Mouse (Mus musculus) liver, embryonic 12.5 days (tissue): ENCODE data around the gene Rab7. TPM values are rescaled to one million over a fixed set of nuclear protein-coding genes. Genes with fewer than 3 reads are reported as not detected.

Experiments
- ATAC-seq: fragments of 200-750 bp; cut with Nextera tagmentation; 2 replicates; pipeline ENCODE4 v1.8.0; 2017; ENCODE audit warnings: moderate number of reproducible peaks, mild to moderate bottlenecking, moderate library complexity
- H3K27ac ChIP-seq: fragments of 300-500 bp; sonication (generic); 2 replicates; pipeline ENCODE4 v1.5.1; 2016; ENCODE audit warnings: mild to moderate bottlenecking
- H3K27me3 ChIP-seq: fragments of 300-500 bp; sonication (generic); replicated peaks from 2 replicates; pipeline ENCODE4 v1.6.1; 2016; ENCODE audit warnings: mild to moderate bottlenecking, moderate library complexity
- H3K36me3 ChIP-seq: fragments of 300-500 bp; sonication (generic); 2 replicates; pipeline ENCODE4 v1.6.1; 2016; ENCODE audit warnings: mild to moderate bottlenecking, moderate library complexity
- H3K4me1 ChIP-seq: fragments of 300-500 bp; sonication (generic); 2 replicates; pipeline ENCODE4 v1.6.1; 2016
- H3K4me2 ChIP-seq: fragments of 300-500 bp; sonication (generic); 2 replicates; pipeline ENCODE4 v1.6.1; 2016; ENCODE audit warnings: mild to moderate bottlenecking, moderate library complexity
- H3K4me3 ChIP-seq: fragments of 300-500 bp; sonication (generic); 2 replicates; pipeline ENCODE4 v1.5.1; 2016; ENCODE audit warnings: mild to moderate bottlenecking, moderate library complexity
- H3K9ac ChIP-seq: fragments of 300-500 bp; sonication (generic); 2 replicates; pipeline ENCODE4 v1.6.1; 2016; ENCODE audit warnings: mild to moderate bottlenecking, moderate library complexity
- H3K9me3 ChIP-seq: fragments of 300-500 bp; sonication (generic); replicated peaks from 2 replicates; pipeline ENCODE4 v1.6.1; 2016; ENCODE audit warnings: mild to moderate bottlenecking, moderate library complexity
- whole genome bisulfite sequencing: fragments of 180-500 bp; shearing (Covaris S2); methylation state at CpG from one replicate; pipeline ENCODE4 v1.1.7; 2016; ENCODE audit not compliant: insufficient replicate concordance; 5-methylcytosine and 5-hydroxymethylcytosine counted together
- polyA plus RNA-seq: library from polyadenylated mRNA; unstranded; fragments of >200 nt; fragmentation: Nextera tagmentation; extraction: Ambion mirVana; gene quantifications from 2 replicates; pipeline ENCODE4 v1.2.1, GENCODE M21; 2016

Rab7 gene
- polyA plus RNA-seq, 1 experiment from 2014 or later = 135 TPM

- H3K27ac ChIP-seq = no peak overlapping the region
- no peak overlapping the region for H3K4me2 ChIP-seq
- no peak overlapping the region for H3K4me3 ChIP-seq
- peaks cover 20% of the 10 kb centered on the region for H3K4me1 ChIP-seq
- 59% methylated on average over 6 of the region's 6 CpGs for WGBS
- no peak for ATAC-seq
- peaks cover 46% of the 10 kb centered on the region for H3K27me3 ChIP-seq
- H3K9me3 ChIP-seq = no peaks in the 10 kb centered on the region
- H3K36me3 ChIP-seq = no peaks in the 10 kb centered on the region
- H3K9ac ChIP-seq = no peak overlapping the region
Observed at GRCm38 (mm10) chr6:88049008-88049407, 3.9 kb upstream of the Rab7 start.

DNA sequence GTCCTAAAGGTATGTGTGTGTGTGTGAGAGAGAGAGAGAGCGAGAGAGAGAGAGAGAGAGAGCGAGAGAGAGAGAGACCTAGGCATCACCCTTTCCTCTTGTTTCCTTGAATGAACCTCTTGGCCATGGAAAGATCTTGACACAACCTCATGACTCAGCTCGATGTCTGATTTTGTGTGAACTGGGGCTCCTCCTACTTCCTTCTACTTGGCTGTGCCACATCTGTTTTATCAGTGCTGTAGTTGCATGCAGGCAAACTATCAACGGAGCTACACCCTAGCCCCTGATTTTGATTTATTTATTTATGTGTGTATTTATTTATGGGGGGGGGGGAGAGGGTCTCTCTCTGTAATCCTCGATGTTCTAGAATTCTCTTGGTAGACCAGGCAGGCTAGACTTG is 2.8 kb upstream of the Rab7 start:
- 41% methylated on average over 5 of the region's 5 CpGs for WGBS
- Histone ChIP-seq H3K9me3 (no peaks in the 10 kb centered on the region), H3K4me3 (no peak overlapping the region), H3K4me2 (no peak overlapping the region), H3K4me1 (peaks cover 31% of the 10 kb centered on the region), H3K27me3 (peaks cover 35% of the 10 kb centered on the region), H3K27ac (no peak overlapping the region), H3K36me3 (no peaks in the 10 kb centered on the region), H3K9ac (no peak overlapping the region)
- ATAC-seq = no peak

DNA sequence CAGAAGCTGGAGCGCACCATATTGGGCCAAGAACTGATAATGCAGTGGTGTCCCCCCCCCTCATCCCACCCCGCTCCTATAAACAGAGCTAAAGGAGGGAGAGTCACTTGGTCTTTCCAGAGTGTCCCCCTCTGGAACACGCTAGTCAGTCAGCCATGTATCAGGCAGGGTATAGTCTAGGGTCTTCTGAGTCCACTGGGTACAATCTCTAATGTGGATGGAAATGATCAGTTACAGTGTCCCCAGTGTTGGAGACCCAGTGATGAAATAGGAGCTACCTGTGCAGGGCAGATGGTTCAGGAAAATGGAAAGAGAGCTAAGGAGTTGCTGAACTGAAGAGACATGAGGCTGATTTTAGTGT is 316 bp upstream of the Rab7 start:
- Histone ChIP-seq H3K4me2 (peak overlapping the region; percentile 80), H3K27me3 (peaks cover 13% of the 10 kb centered on the region; the same call in 1 of the 2 replicates), H3K36me3 (peaks cover 4% of the 10 kb centered on the region), H3K4me1 (peaks cover 45% of the 10 kb centered on the region), H3K9ac (0 out of 2 replicates have a peak overlapping the region, but pooled peaks have one; percentile 93), H3K27ac (peak overlapping the region; percentile 91; the same call in 1 of the 2 replicates), H3K4me3 (peak overlapping the region; percentile 97), H3K9me3 (no peaks in the 10 kb centered on the region)
- WGBS = 35% methylated on average over 3 of the region's 3 CpGs
- ATAC-seq = no peak

- H3K4me3 ChIP-seq = peak overlapping the region; percentile 97
- peaks cover 45% of the 10 kb centered on the region for H3K4me1 ChIP-seq
- WGBS = 2% methylated on average over 3 of the region's 3 CpGs
- ATAC-seq = no peak
- H3K36me3 ChIP-seq = peaks cover 12% of the 10 kb centered on the region
- peak overlapping the region; percentile 93 for H3K9ac ChIP-seq
- peak overlapping the region; percentile 91 for H3K27ac ChIP-seq
- no peaks in the 10 kb centered on the region for H3K9me3 ChIP-seq
- peak overlapping the region; percentile 80 for H3K4me2 ChIP-seq
- H3K27me3 ChIP-seq = peaks cover 10% of the 10 kb centered on the region; the same call in 1 of the 2 replicates
Observed at GRCm38 (mm10) chr6:88044234-88044576, 865 bp downstream of the Rab7 start.

GRCm38 (mm10) chr6:88042336-88042735 is 2.7 kb downstream of the Rab7 start:
- WGBS = 78% methylated on average over 3 of the region's 3 CpGs
- peaks cover 7% of the 10 kb centered on the region; the same call in 1 of the 2 replicates for H3K27me3 ChIP-seq
- no peak overlapping the region for H3K4me3 ChIP-seq
- H3K4me1 ChIP-seq = peaks cover 45% of the 10 kb centered on the region
- H3K36me3 ChIP-seq = peaks cover 27% of the 10 kb centered on the region
- no peak overlapping the region for H3K27ac ChIP-seq
- peak overlapping the region; percentile 32 for H3K9ac ChIP-seq
- H3K4me2 ChIP-seq = no peak overlapping the region
- no peak for ATAC-seq
- no peaks in the 10 kb centered on the region for H3K9me3 ChIP-seq

DNA sequence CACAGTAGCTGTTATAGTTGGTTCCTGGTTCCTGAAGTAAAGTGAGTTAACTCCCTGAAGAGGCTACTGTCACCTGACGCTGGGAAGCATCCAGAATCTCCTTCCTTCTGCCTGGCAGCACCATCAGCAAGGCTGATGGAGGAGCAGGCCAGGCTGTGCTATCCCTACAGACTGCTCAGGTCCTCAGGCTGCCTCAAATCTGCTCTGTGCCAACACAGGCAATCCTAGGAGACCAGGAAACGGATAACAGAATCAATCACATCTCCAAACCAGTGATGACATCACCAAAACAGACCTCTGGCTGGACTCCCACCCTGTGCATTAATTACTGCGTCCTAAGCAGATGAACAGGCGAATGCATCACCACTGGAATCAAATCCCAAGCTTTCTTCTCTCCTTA is 3.8 kb downstream of the Rab7 start:
- Histone ChIP-seq H3K36me3 (peaks cover 35% of the 10 kb centered on the region), H3K9ac (no peak overlapping the region), H3K4me2 (no peak overlapping the region), H3K4me1 (peaks cover 45% of the 10 kb centered on the region), H3K27me3 (no peaks in the 10 kb centered on the region), H3K9me3 (no peaks in the 10 kb centered on the region), H3K4me3 (no peak overlapping the region), H3K27ac (no peak overlapping the region)
- whole genome bisulfite sequencing = 81% methylated on average over 4 of the region's 4 CpGs
- no peak for ATAC-seq

DNA sequence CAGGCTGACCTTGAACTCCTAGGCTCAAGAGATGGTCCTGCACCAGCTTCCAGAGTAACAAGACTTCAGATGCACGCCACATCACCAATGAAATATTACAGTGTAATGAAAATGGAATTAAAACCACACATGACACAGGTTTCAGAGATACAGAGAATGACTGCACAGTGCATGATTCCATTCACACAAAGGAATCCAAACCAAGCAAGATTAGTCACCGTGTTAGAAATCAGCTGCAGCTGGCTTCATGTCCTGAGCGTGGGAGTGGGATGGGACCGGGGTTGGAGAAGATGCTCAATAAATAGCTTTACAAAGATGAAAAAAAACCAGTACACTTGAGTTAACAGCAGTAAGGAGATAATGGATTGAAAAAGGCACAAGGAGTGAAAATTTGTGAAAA is 5.6 kb downstream of the Rab7 start:
- WGBS = 87% methylated on average over 4 of the region's 4 CpGs
- Histone ChIP-seq H3K27me3 (no peaks in the 10 kb centered on the region), H3K4me2 (no peak overlapping the region), H3K27ac (no peak overlapping the region), H3K4me3 (no peak overlapping the region), H3K36me3 (peaks cover 48% of the 10 kb centered on the region), H3K9ac (no peak overlapping the region), H3K4me1 (peaks cover 42% of the 10 kb centered on the region), H3K9me3 (no peaks in the 10 kb centered on the region)
- no peak for ATAC-seq

DNA sequence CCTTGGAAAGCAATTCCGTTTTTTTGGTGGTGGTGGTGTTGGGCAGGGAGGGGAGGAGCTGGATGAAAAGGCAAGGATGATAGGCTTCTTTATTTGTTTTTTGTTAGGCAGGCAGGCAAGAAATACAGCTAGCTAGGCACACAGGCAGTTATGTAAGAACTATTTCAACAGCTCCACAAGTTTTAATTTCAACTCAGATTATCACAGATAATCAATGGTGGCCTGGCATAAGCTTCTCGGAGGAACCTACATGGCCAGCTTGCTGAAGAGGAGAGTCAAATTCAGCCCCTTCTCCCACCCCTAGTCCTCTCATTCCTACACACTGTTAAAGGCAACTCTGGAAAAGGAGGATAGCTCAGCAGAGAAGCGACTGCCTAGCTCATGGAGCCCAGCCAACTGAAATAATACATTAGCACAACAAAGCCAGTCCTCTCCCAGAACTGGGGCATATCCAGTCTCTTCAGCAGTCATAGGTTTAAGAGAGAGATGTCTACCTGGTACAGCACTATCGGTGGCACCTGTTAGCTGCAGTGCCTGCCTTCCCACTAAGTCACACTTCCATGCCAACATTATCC is 7.5 kb downstream of the Rab7 start:
- Histone ChIP-seq H3K27ac (no peak overlapping the region), H3K4me2 (no peak overlapping the region), H3K4me3 (no peak overlapping the region), H3K36me3 (peaks cover 50% of the 10 kb centered on the region), H3K9ac (no peak overlapping the region), H3K4me1 (peaks cover 24% of the 10 kb centered on the region), H3K9me3 (no peaks in the 10 kb centered on the region), H3K27me3 (no peaks in the 10 kb centered on the region)
- WGBS = 73% methylated on average over 4 of the region's 4 CpGs
- ATAC-seq = no peak

DNA sequence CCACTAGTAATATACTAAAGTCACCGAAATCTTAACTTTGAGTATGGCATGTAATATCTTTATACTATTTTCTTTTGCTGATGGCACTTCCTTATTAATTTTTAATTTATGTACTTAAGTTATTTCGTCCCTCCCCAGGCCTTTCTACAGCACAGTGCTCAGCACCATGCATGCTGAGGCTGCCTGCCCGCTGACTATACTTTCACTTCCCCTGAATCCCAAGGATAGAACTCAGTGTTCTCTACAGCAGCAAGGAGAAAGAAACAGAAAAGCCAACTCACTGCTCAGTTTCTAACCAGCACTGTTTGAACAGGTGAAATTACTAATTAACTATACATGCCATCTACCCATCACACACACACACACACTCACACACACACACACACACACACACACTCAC is 11.6 kb downstream of the Rab7 start:
- H3K27ac ChIP-seq = no peak overlapping the region
- ATAC-seq = no peak

GRCm38 (mm10) chr6:88030432-88030831 is 14.6 kb downstream of the Rab7 start:
- Histone ChIP-seq H3K4me2 (no peak overlapping the region), H3K9ac (no peak overlapping the region), H3K9me3 (no peaks in the 10 kb centered on the region), H3K27ac (no peak overlapping the region), H3K36me3 (peaks cover 60% of the 10 kb centered on the region), H3K4me1 (peaks cover 15% of the 10 kb centered on the region; the same call in 1 of the 2 replicates), H3K27me3 (no peaks in the 10 kb centered on the region), H3K4me3 (no peak overlapping the region)
- no peak for ATAC-seq
- WGBS = 70% methylated on average over 2 of the region's 2 CpGs

More for the DNA sequence above, 11.6 kb downstream of the Rab7 start:
- no peaks in the 10 kb centered on the region for H3K9me3 ChIP-seq
- H3K4me1 ChIP-seq = peaks cover 11% of the 10 kb centered on the region; the same call in 1 of the 2 replicates
- no peak overlapping the region for H3K4me2 ChIP-seq
- 85% methylated on average over 3 of the region's 3 CpGs for WGBS
- no peak overlapping the region for H3K9ac ChIP-seq
- H3K4me3 ChIP-seq = no peak overlapping the region
- no peaks in the 10 kb centered on the region for H3K27me3 ChIP-seq
- H3K36me3 ChIP-seq = peaks cover 62% of the 10 kb centered on the region

DNA sequence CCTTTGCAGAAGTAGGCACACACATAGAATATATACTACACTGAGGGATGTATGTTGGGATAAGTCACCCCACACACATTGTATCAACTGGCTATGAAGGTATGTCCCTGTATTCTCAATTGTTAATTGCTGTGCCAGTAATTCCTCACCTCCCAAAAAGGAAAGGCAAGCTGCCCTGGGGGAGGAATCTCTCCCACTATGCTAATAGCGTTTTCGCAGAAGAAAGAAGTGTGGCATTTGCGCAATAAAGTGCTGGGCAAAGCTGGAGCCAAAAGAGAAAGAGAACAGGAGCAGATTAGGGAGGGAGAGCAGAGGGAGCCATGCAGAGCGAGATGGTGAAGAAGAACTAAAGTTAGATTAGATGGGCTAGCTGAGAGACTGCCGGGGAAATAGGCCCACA is 17.7 kb downstream of the Rab7 start:
- ATAC-seq = no peak
- H3K27ac ChIP-seq = no peak overlapping the region
- H3K27me3 ChIP-seq = no peaks in the 10 kb centered on the region
- peaks cover 11% of the 10 kb centered on the region; the same call in 1 of the 2 replicates for H3K4me1 ChIP-seq
- peaks cover 66% of the 10 kb centered on the region for H3K36me3 ChIP-seq
- no peak overlapping the region for H3K9ac ChIP-seq
- WGBS = 64% methylated on average over 5 of the region's 5 CpGs
- no peaks in the 10 kb centered on the region for H3K9me3 ChIP-seq
- H3K4me2 ChIP-seq = no peak overlapping the region
- no peak overlapping the region for H3K4me3 ChIP-seq

DNA sequence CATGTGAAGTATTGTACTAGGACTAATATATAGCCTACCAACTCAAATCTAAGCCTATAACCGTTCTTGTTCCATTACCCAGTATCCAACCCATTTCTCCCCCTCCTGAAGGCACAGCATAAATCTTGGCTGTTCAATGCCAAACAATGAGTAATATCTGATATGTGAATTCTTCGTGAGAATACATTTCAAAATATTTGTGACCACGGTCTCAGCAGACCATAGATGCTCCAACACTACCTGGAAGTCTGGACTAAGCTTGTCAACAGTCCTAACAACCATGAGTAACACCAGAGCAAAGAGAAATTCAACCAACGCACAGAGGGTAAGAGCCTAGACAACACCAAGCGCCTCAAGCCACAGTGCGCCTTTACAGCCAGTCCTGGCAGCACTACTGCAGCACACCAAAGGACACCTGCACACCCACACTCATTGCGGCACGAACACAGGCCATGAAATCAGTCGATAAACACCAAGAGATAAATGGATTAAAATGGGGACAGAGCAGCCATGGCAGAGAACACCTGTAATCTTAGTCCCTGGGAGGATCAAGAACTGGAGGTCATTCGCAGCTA is 21.7 kb downstream of the Rab7 start:
- H3K36me3 ChIP-seq = peaks cover 37% of the 10 kb centered on the region
- peaks cover 10% of the 10 kb centered on the region; the same call in 1 of the 2 replicates for H3K4me1 ChIP-seq
- no peaks in the 10 kb centered on the region for H3K27me3 ChIP-seq
- H3K9ac ChIP-seq = no peak overlapping the region
- H3K9me3 ChIP-seq = no peaks in the 10 kb centered on the region
- H3K4me2 ChIP-seq = no peak overlapping the region
- no peak for ATAC-seq
- no peak overlapping the region for H3K27ac ChIP-seq
- no peak overlapping the region for H3K4me3 ChIP-seq
- WGBS = 87% methylated on average over 10 of the region's 10 CpGs

DNA sequence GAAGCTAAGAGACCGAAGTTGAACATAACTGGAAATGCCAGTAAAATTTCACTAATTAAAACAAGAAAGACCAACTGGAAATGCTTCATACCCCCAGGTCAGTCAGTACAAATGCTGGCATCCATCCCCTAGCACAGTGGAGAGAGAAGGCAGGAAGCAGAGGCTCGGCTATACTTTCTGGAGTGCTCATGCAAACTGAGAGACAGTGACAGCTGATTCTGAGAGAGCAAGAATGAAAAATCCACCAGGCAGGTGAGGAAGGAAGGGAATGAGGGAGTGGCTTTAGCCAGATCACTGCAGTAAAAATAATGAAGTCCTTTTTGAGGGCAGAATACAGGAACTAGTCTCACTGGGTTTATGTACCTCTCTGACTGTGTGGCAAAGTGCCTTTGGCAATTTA is 25.9 kb downstream of the Rab7 start:
- Histone ChIP-seq H3K9ac (no peak overlapping the region), H3K4me3 (no peak overlapping the region), H3K4me1 (peaks cover 29% of the 10 kb centered on the region), H3K27me3 (no peaks in the 10 kb centered on the region), H3K36me3 (peaks cover 17% of the 10 kb centered on the region), H3K27ac (no peak overlapping the region), H3K4me2 (no peak overlapping the region), H3K9me3 (no peaks in the 10 kb centered on the region)
- ATAC-seq = no peak
- 75% methylated on average over 2 of the region's 2 CpGs for WGBS
